Mouse (Mus musculus) thymus, adult 2 months (tissue): ENCODE measurements around the gene Tec. TPM values are rescaled to one million over a fixed set of nuclear protein-coding genes. Genes with fewer than 3 reads are reported as not detected.

Source experiments
- DNase-seq: peaks from one replicate; pipeline ENCODE4 v3.0.0; 2021
- H3K27ac ChIP-seq: fragments of 200-500 bp; 2 replicates; pipeline ENCODE4 v1.5.1; 2012; ENCODE audit warnings: low read length, control low read depth; ENCODE audit not compliant: control insufficient read depth, insufficient read depth
- H3K27me3 ChIP-seq: fragments of 200-500 bp; 2 replicates; pipeline ENCODE4 v1.6.1; 2012; ENCODE audit warnings: mild to moderate bottlenecking, low read length, moderate library complexity, mixed read lengths; ENCODE audit not compliant: control insufficient read depth, insufficient read depth
- H3K36me3 ChIP-seq: fragments of 200-500 bp; 2 replicates; pipeline ENCODE4 v1.6.1; 2012; ENCODE audit warnings: mild to moderate bottlenecking, low read length, moderate library complexity; ENCODE audit not compliant: control insufficient read depth, insufficient read depth
- H3K4me1 ChIP-seq: fragments of 200-500 bp; replicated peaks from 2 replicates; pipeline ENCODE4 v1.6.1; 2012; ENCODE audit warnings: low read length; ENCODE audit not compliant: control insufficient read depth, insufficient read depth
- H3K4me3 ChIP-seq: fragments of 200-500 bp; 2 replicates; pipeline ENCODE4 v1.5.1; 2012; ENCODE audit warnings: mild to moderate bottlenecking, low read length, control low read depth, moderate library complexity; ENCODE audit not compliant: control insufficient read depth, insufficient read depth
- CTCF ChIP-seq: fragments of 200-500 bp; IDR thresholded peaks from 2 replicates; pipeline ENCODE4 v1.5.1; 2012; ENCODE audit warnings: mild to moderate bottlenecking, control low read depth, low read length, moderate library complexity, borderline replicate concordance; ENCODE audit not compliant: control insufficient read depth, poor library complexity, insufficient read depth; ENCODE audit errors: extremely low read depth
- POLR2A ChIP-seq: fragments of 200-500 bp; IDR thresholded peaks from 2 replicates; pipeline ENCODE4 v1.6.1; 2012; ENCODE audit warnings: mild to moderate bottlenecking, low read length, control low read depth, moderate library complexity; ENCODE audit not compliant: control insufficient read depth, poor library complexity, insufficient read depth; ENCODE audit errors: extremely low read depth
- whole genome bisulfite sequencing: fragments of 180-500 bp; shearing (Covaris S2); methylation state at CpG from one replicate; pipeline ENCODE4 v1.1.7; 2018; 5-methylcytosine and 5-hydroxymethylcytosine counted together
- polyA plus RNA-seq: library from polyadenylated mRNA; depleted of rRNA; stranded (reverse); fragments of >200 nt; gene quantifications from 2 replicates; pipeline ENCODE4 v1.2.3, GENCODE M21; 2012

Tec gene
- polyA plus RNA-seq, 1 experiment = 18.3 TPM

GRCm38 (mm10) chr5:72810990-72811389 lies 57.3 kb downstream of the Tec start:
- Histone ChIP-seq H3K4me1 (peaks cover 23% of the 10 kb centered on the region), H3K36me3 (no peaks in the 10 kb centered on the region), H3K27ac (no peak overlapping the region), H3K27me3 (no peaks in the 10 kb centered on the region), H3K4me3 (no peak overlapping the region)
- 81% methylated on average over 8 of the region's 8 CpGs for WGBS
- no peak for DNase-seq
- TF ChIP-seq CTCF (no peak), POLR2A (no peak)

GRCm38 (mm10) chr5:72809480-72809879 lies 58.8 kb downstream of the Tec start:
- peaks cover 23% of the 10 kb centered on the region for H3K4me1 ChIP-seq
- DNase-seq = no peak
- no peaks in the 10 kb centered on the region for H3K27me3 ChIP-seq
- H3K4me3 ChIP-seq = no peak overlapping the region
- 92% methylated on average over 2 of the region's 2 CpGs for WGBS
- TF ChIP-seq CTCF (no peak), POLR2A (no peak)
- no peaks in the 10 kb centered on the region for H3K36me3 ChIP-seq
- H3K27ac ChIP-seq = no peak overlapping the region

GRCm38 (mm10) chr5:72808456-72809111 lies 59.7 kb downstream of the Tec start:
- H3K4me1 ChIP-seq = peaks cover 21% of the 10 kb centered on the region
- no peak overlapping the region for H3K4me3 ChIP-seq
- no peak overlapping the region for H3K27ac ChIP-seq
- 85% methylated on average over 14 of the region's 14 CpGs for WGBS
- H3K36me3 ChIP-seq = no peaks in the 10 kb centered on the region
- H3K27me3 ChIP-seq = no peaks in the 10 kb centered on the region
- DNase-seq = no peak
- TF ChIP-seq CTCF (no peak), POLR2A (no peak)

GRCm38 (mm10) chr5:72802851-72803250 lies 65.4 kb downstream of the Tec start:
- Histone ChIP-seq H3K36me3 (no peaks in the 10 kb centered on the region), H3K27ac (no peak overlapping the region), H3K4me1 (peaks cover 11% of the 10 kb centered on the region), H3K4me3 (no peak overlapping the region), H3K27me3 (no peaks in the 10 kb centered on the region)
- 26% methylated on average over 5 of the region's 5 CpGs for WGBS
- no peak for TF ChIP-seq POLR2A
- TF ChIP-seq CTCF = no peak
- DNase-seq = peak; percentile 16

GRCm38 (mm10) chr5:72798563-72798962 lies 69.7 kb downstream of the Tec start:
- peaks cover 23% of the 10 kb centered on the region for H3K4me1 ChIP-seq
- no peak for DNase-seq
- WGBS = 93% methylated on average over 4 of the region's 4 CpGs

GRCm38 (mm10) chr5:72796186-72796613 lies 72.1 kb downstream of the Tec start:
- Histone ChIP-seq H3K36me3 (no peaks in the 10 kb centered on the region), H3K27ac (no peak overlapping the region), H3K4me1 (peaks cover 28% of the 10 kb centered on the region), H3K4me3 (peak overlapping the region; percentile 38), H3K27me3 (no peaks in the 10 kb centered on the region)
- TF ChIP-seq POLR2A (no peak), CTCF (0 out of 2 replicates have a peak, but pooled peaks have one; percentile 11)
- 23% methylated on average over 14 of the region's 14 CpGs for WGBS
- no peak for DNase-seq

More at GRCm38 (mm10) chr5:72798563-72798962, 69.7 kb downstream of the Tec start:
- Histone ChIP-seq H3K36me3 (no peaks in the 10 kb centered on the region), H3K27ac (no peak overlapping the region), H3K27me3 (no peaks in the 10 kb centered on the region), H3K4me3 (no peak overlapping the region)
- TF ChIP-seq POLR2A = no peak
- no peak for TF ChIP-seq CTCF

GRCm38 (mm10) chr5:72793309-72793850 lies 74.9 kb downstream of the Tec start:
- no peak for DNase-seq
- Histone ChIP-seq H3K4me1 (peaks cover 25% of the 10 kb centered on the region), H3K27me3 (no peaks in the 10 kb centered on the region), H3K27ac (peak overlapping the region; percentile 54; the same call in 1 of the 2 replicates), H3K4me3 (no peak overlapping the region), H3K36me3 (no peaks in the 10 kb centered on the region)
- WGBS = 56% methylated on average over 3 of the region's 3 CpGs
- TF ChIP-seq POLR2A (no peak), CTCF (no peak)
